Mouse (Mus musculus) cerebellum, adult 9-10 months (tissue): ENCODE results near the gene Ccnyl1.
"Not testable (repeated sequence)": the region's sequence is repeated elsewhere in the genome, so short reads cannot be mapped to it uniquely, and the experiment has no call there.

Experiments used
- DNase-seq: peaks from one replicate; pipeline ENCODE4 v3.0.0; 2022

Ccnyl1 gene

DNA sequence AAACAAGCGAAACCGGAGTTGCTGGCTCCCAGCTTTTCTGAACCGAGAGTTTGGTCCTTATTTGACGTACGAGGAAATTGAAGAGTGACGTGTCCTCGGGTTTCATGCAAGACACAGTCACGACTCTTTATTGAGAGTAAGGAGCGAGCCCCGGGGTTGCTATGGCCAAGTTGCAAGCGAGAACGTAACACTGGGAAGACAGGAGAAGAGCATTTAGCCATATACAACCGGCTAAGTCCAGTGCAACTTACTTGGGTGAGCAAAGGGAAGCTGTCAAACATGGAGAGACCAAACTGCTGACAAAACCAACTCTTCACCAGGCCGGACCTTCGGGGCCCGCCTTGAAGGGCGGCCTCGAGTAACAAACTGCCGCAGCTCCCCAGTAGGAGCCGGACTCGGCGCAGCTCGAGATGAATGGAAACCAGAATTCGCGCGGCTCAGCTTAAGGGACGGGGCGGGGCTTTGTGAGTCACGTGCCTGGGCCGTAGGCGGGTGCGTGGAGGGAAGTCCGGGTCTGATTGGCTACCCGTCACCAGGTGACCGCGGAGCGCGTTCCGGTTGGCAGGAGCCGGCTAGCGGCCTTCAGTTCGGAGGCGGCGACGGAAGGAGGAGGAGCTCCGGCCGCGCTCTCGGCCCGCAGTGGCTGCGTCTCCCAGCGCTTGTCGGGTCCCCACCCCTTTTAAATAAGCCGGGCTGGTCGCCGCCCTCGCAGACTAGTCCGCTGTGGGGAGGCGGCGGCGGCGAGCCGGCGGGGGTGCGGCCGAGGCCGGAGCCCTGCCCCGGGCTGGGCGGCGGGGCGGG is at the start of gene Ccnyl1:
Gene Ccnyl1 (plus strand): TSS at position 243 of the 801 bp plus-strand sequence.
- peak; percentile 98 for DNase-seq

DNA sequence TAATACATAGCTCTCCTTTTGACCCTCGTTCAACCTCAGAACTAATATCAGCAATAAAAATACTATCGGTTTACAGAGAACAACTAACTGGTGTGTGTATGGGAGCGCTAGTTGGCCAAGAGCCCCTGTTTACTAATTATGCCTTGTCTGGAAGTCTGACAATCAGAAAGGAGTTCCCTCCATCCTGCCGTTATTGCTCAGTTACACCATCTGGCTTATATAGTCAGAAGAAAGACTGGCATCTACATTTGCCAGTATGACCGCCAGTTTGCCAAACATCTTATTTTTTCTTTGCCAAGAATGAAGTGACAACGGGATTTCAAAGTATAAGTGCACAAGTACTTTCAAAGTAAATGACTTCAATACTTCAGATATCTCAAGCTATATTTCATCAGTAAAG is 49.2 kb upstream of the Ccnyl1 start:
- no peak for DNase-seq

DNA sequence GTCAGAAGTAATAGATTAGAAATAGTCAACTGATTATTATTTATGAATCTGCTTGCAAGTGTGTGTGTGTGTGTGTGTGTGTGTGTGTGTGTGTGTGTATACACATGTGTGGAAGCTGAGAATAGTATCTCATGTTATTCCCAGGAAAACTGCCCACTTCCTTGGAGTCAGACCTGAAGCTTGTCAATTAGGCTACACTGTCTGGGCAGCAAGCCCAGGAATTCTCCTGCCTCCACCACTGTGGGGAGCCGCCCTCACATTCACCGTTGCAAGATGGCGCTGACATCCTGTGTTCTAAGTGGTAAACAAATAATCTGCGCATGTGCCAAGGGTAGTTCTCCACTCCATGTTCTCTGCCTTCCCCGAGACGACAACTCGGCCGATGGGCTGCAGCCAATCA is 47.7 kb upstream of the Ccnyl1 start:
- DNase-seq = not testable (repeated sequence)

DNA sequence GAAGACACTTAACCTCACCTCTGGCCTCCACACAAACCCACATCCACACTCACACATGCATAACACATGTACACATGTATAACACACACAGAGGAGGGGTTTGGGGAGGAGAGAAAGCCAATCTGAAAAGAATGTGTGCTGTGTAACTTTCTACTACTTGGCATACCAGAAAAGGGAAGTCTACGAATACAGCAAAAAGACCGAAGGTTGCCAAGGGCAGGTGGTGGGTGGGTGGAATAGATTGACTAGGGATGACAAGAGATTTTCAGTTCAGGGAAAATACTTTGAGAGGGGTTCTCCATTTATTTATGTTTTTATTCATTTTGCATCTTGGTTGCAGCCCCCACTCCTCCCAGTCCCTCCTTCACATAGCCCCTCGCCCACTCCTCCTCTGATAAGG is 45.7 kb upstream of the Ccnyl1 start:
- no peak for DNase-seq

- DNase-seq = no peak
Measured at GRCm38 (mm10) chr1:64649362-64650124, 40.7 kb upstream of the Ccnyl1 start.

- no peak for DNase-seq
Measured at GRCm38 (mm10) chr1:64653701-64654100, 36.6 kb upstream of the Ccnyl1 start.

DNA sequence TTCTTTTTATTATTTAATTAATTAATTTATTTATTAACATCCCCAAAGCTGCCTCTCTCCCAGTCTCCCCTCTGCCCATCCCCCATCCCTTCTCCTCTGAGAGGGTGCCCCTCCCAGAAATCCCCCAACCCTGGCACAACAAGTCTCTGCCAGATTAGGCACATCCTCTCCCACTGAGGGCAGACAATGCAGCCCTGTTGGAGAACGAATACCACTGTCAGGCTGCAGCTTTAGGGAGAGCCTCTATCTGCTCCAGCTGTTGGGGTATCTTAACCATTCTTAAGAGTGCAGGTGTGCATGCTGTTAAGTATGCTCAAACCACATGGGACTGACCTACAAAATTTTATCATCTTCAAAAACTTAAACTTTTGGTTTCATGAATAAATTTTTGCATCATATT is 34.8 kb upstream of the Ccnyl1 start:
- no peak for DNase-seq

GRCm38 (mm10) chr1:64656423-64657129 is 33.7 kb upstream of the Ccnyl1 start:
- no peak for DNase-seq

- DNase-seq = no peak
Measured at GRCm38 (mm10) chr1:64658876-64659275, 31.4 kb upstream of the Ccnyl1 start.

DNA sequence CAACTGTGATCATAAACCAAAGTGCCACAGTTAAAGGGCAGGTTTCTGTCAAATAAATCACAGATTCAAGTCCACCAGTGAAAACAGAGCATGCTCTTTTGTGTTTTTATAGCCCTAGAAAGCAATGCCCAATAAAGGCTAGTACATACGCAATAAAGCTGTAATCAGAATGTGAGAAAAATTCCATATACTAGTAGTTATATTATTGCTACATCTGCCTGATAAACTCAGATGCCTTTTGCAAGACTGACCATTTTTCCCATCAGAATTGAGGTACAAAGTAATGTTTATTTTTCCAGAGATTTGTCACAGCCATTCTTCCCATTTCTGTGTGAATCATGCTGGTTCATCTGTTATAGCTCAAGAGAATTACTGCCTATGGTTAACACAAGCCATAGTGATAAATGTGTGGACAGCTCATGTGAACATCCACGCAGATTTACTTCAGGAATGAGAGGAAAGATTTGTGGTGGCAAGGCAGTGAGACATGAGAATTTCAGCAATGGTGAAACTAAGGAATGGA is 23.1 kb upstream of the Ccnyl1 start:
- DNase-seq = no peak

DNA sequence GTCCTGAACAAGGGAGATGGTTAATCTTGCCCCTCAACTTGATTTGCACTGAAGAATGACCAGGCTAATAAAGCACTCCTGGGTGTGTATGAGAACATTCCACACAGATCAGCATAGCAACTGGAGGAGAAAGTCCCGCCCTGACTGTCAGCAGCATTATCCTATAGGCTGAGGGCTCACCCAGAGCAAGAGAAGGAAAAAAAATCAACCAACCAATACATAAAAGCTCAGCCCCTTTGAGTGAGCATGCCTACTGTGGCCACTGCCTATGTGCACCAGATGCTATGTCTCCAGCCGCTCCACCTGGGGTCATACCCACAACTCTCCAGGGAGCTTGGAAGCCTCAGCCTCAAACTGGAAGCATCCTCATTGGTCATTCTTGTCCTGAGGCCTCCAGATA is 20.8 kb upstream of the Ccnyl1 start:
- no peak for DNase-seq

- DNase-seq = no peak
Measured at GRCm38 (mm10) chr1:64673931-64674330, 16.3 kb upstream of the Ccnyl1 start.

- no peak for DNase-seq
Measured at GRCm38 (mm10) chr1:64676060-64676839, 14.0 kb upstream of the Ccnyl1 start.

- DNase-seq = no peak
Measured at GRCm38 (mm10) chr1:64681499-64681898, 8.8 kb upstream of the Ccnyl1 start.

- no peak for DNase-seq
Measured at GRCm38 (mm10) chr1:64683039-64683438, 7.2 kb upstream of the Ccnyl1 start.

- no peak for DNase-seq
Measured at GRCm38 (mm10) chr1:64684440-64684839, 5.8 kb upstream of the Ccnyl1 start.

DNA sequence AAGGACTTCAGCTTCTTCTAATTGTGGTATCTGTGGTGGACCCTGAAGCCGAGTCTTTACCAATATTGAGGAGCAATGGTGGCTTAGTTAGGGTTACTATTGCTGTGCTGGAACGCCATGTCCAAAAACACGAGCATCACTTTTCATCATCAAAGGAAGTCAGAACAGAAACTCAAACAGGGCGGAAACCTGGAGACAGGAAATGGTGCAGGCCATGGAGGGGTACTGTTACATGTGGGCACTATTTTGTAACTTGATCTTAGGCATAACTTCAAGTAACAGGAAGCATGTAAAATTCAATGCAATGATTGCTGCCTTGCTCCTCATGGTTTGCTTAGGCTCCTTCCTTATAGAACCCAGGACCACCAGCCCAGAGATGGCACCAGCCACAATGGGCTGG is 2.2 kb upstream of the Ccnyl1 start:
- no peak for DNase-seq

DNA sequence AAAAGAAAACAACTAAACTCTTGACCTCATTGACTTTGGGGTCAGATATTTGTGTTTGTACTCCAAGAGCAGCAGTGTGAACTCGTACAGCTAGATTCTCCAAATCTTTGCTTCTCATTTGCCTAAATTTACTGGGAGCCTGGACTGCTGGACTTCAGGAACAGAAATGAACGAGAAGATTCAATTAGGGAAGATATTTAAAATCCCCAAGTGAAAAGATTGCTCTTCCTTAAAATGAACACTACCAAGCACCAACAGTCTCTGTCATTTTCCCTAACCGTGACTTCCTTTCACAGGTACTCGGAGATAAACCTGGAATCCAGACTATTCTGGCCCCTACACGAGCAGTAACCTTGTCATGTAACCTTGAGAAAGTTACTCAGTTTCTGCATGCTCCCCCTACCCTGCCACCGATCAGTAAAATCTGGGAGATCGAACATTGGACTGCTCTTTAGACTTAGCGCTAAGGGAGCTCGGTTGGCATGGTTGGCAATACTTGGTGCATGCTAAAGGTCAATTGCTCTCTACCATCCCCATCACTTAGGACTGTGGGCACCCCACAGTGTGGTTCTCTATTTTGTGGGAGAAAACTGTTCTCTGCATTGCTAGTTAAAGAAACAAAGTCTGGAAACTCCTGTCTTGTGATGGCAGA is 568 bp upstream of the Ccnyl1 start:
- DNase-seq = no peak

DNA sequence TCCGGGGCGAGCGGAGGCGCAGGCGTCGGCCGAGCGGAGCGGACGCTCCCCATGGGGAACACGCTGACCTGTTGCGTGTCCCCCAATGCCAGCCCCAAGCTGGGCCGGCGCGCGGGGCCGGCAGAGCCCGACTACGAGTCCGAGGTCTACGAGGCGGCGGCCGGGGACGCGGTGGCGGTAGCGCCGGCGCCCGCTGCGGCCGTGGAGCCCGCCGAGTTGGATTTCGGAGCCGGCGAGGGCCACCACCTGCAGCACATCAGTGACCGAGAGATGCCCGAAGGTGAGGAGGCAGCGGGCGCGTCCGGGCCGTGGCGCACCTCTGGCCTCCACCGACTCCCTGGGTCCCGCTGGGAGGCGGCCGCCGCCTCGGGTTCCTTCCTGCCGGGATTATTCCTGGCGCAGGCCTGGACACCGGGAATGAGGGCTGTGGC is 881 bp downstream of the Ccnyl1 start:
- DNase-seq = peak; percentile 53

DNA sequence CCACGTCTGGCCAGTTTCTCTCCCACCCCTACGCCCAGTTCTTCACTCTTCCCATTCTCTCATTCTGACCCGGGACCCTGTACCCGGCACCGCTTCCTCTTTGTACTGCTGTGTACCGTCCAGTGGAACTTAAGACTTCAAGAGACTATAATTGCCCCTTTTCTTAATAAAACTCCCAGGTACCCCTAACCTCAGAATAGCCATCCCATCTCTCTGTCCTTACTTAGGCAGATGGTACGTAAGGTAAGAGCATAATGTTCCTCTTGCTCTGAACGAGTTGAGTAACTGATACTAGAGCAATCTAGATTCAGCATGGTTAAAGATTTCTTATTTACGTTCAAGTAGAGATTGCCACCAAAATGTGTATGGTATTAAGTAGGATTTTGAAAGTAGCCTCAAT is 1.3 kb downstream of the Ccnyl1 start:
- no peak for DNase-seq

GRCm38 (mm10) chr1:64695156-64695555 is 4.9 kb downstream of the Ccnyl1 start:
- DNase-seq = no peak

DNA sequence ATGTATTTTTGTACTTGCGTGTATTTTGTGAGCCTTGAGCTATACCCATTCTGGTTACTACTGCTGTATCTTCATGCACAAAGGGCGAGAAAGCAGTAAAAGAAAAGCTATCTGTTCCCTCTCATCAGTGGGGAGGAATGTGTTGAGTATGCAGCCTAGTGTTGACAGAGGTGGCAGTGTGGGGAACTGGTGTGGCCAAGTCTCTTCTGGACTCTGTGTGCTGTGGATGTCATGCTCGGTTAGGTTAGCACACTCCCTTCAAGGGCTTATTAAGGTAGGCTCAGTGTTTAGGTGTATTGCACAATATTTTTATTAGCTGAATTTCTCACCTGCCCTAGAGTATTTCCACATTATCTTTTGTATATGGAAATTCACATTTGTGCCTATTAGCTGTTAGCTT is 11.5 kb downstream of the Ccnyl1 start:
- DNase-seq = no peak
